Mouse (Mus musculus) cerebellum, adult 2 months (tissue): ENCODE results near the gene Mfrp.

Source experiments
- CTCF ChIP-seq: fragments of 200-500 bp; IDR thresholded peaks from 2 replicates; pipeline ENCODE4 v1.5.1; 2011; ENCODE audit warnings: low read depth, mild to moderate bottlenecking, control low read depth, low read length, moderate library complexity, borderline replicate concordance; ENCODE audit not compliant: insufficient read depth
- POLR2A ChIP-seq: fragments of 200-500 bp; IDR thresholded peaks from 2 replicates; pipeline ENCODE4 v1.6.1; 2011; ENCODE audit warnings: low read length, control low read depth, borderline replicate concordance; ENCODE audit not compliant: insufficient read depth

GRCm38 (mm10) chr9:44085276-44085675, 16.3 kb upstream of the Mfrp start:
- TF ChIP-seq CTCF (no peak), POLR2A (no peak)
